Mouse (Mus musculus) testis, adult 2 months (tissue): ENCODE measurements around the gene Kdm4a.

Experiments used
- CTCF ChIP-seq: fragments of 200-500 bp; IDR thresholded peaks from 2 replicates; pipeline ENCODE4 v1.5.1; 2012; ENCODE audit warnings: low read depth, mild to moderate bottlenecking, inconsistent platforms, low read length, moderate library complexity; ENCODE audit not compliant: control insufficient read depth, insufficient read depth, insufficient replicate concordance
- POLR2A ChIP-seq: fragments of 200-500 bp; IDR thresholded peaks from 2 replicates; pipeline ENCODE4 v1.6.1; 2012; ENCODE audit warnings: low read depth, mild to moderate bottlenecking, inconsistent platforms, low read length, moderate library complexity; ENCODE audit not compliant: control insufficient read depth

GRCm38 (mm10) chr4:118115132-118115531 is 64.7 kb downstream of the Kdm4a start:
- no peak for TF ChIP-seq CTCF
- TF ChIP-seq POLR2A, result no peak
